Mouse (Mus musculus) stomach, postnatal 0 days (tissue): ENCODE measurements at regions not wholly inside any gene's neighbourhood (a gene's known extent, or its start where the extent isn't known, plus 50 kb on each side); places are given as distances from the start of the nearest gene placed in this dataset.

ENCODE experiments used
- ATAC-seq: fragments of 200-750 bp; cut with Nextera tagmentation; 2 replicates; pipeline ENCODE4 v1.8.0; 2017; ENCODE audit not compliant: low FRiP score, low TSS enrichment
- DNase-seq: peaks from one replicate; pipeline ENCODE4 v3.0.0-alpha.2; 2016; ENCODE audit warnings: low spot score
- H3K27ac ChIP-seq: fragments of 300-500 bp; sonication (generic); replicated peaks from 2 replicates; pipeline ENCODE4 v1.5.1; 2014; ENCODE audit warnings: mild to moderate bottlenecking, control low read depth
- H3K27me3 ChIP-seq: fragments of 300-500 bp; sonication (generic); 2 replicates; pipeline ENCODE4 v1.6.1; 2014; ENCODE audit warnings: low read length; ENCODE audit not compliant: control insufficient read depth, insufficient read depth
- H3K36me3 ChIP-seq: fragments of 300-500 bp; sonication (generic); 2 replicates; pipeline ENCODE4 v1.6.1; 2014; ENCODE audit warnings: low read length, mixed read lengths; ENCODE audit not compliant: control insufficient read depth, insufficient read depth
- H3K4me1 ChIP-seq: fragments of 300-500 bp; sonication (generic); replicated peaks from 2 replicates; pipeline ENCODE4 v1.6.1; 2014; ENCODE audit warnings: antibody characterized with exemption; ENCODE audit not compliant: control insufficient read depth, insufficient read depth
- H3K4me2 ChIP-seq: fragments of 300-500 bp; sonication (generic); replicated peaks from 2 replicates; pipeline ENCODE4 v1.6.1; 2014; ENCODE audit warnings: low read depth, mild to moderate bottlenecking, control low read depth, moderate library complexity
- H3K4me3 ChIP-seq: fragments of 300-500 bp; sonication (generic); 2 replicates; pipeline ENCODE4 v1.5.1; 2014; ENCODE audit warnings: low read depth, low read length, control low read depth
- H3K9ac ChIP-seq: fragments of 300-500 bp; sonication (generic); 2 replicates; pipeline ENCODE4 v1.6.1; 2014; ENCODE audit warnings: mild to moderate bottlenecking, low read length, control low read depth, mixed read lengths
- H3K9me3 ChIP-seq: fragments of 300-500 bp; sonication (generic); 2 replicates; pipeline ENCODE4 v1.6.1; 2016; ENCODE audit warnings: low read length; ENCODE audit not compliant: control insufficient read depth
- CTCF ChIP-seq: IDR thresholded peaks from 2 replicates; pipeline ENCODE4 v1.5.1; 2016; ENCODE audit warnings: antibody characterized with exemption, low read depth, mild to moderate bottlenecking, moderate library complexity
- EP300 ChIP-seq: optimal IDR thresholded peaks from 2 replicates; pipeline ENCODE3; 2016; ENCODE audit warnings: antibody characterized with exemption
- WGBS: fragments of 180-500 bp; shearing (Covaris S2); extraction: QIAGEN DNeasy Blood & Tissue Kit; methylation state at CpG from one replicate; pipeline ENCODE4 v1.1.7; 2014; 5-methylcytosine and 5-hydroxymethylcytosine counted together

DNA sequence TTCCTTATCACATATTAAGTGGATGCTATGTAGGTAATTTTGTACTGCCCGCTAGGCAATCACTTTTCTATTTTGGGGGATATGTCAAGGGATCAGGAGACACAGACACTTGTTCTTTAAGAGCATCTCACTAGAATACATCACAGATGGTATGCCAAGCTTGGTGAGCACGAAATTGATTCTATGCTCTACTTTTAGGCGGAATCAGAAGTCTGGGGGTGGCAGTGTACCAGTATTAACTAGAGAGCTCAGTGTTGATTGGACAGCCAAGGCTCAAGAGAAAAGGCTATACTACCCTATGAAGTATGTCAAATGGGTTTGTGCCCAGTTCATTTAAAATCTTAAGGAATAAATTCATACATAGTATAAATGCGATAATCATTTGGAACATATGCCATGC is 84.0 kb downstream of the Neurod6 start:
- H3K4me2 ChIP-seq: no peak overlapping the region
- ATAC-seq (no peak), DNase-seq (no peak)
- no peak overlapping the region for H3K27ac ChIP-seq
- no peaks in the 10 kb centered on the region for H3K36me3 ChIP-seq
- no peak overlapping the region for H3K4me3 ChIP-seq
- no peak for TF ChIP-seq EP300
- no peak for TF ChIP-seq CTCF
- no peaks in the 10 kb centered on the region for H3K27me3 ChIP-seq
- H3K9ac ChIP-seq: no peak overlapping the region
- H3K9me3 ChIP-seq: no peaks in the 10 kb centered on the region
- WGBS: 86% methylated on average over 4 of the region's 4 CpGs
- H3K4me1 ChIP-seq: no peaks in the 10 kb centered on the region

- Histone ChIP-seq H3K9ac (no peak overlapping the region), H3K27me3 (no peaks in the 10 kb centered on the region), H3K4me3 (no peak overlapping the region), H3K4me2 (no peak overlapping the region), H3K27ac (no peak overlapping the region), H3K4me1 (no peaks in the 10 kb centered on the region), H3K36me3 (no peaks in the 10 kb centered on the region), H3K9me3 (no peaks in the 10 kb centered on the region)
- TF ChIP-seq EP300 (no peak), CTCF (no peak)
- ATAC-seq: no peak
- WGBS: 80% methylated on average over 4 of the region's 4 CpGs
- DNase-seq: no peak
Observed at GRCm38 (mm10) chr6:55592126-55592525, 88.9 kb downstream of the Neurod6 start.

- no peak overlapping the region for H3K27ac ChIP-seq
- H3K4me2 ChIP-seq: no peak overlapping the region
- H3K27me3 ChIP-seq: no peaks in the 10 kb centered on the region
- H3K4me3 ChIP-seq: no peak overlapping the region
- no peaks in the 10 kb centered on the region for H3K4me1 ChIP-seq
- H3K9me3 ChIP-seq: no peaks in the 10 kb centered on the region
- WGBS: 71% methylated on average over 6 of the region's 6 CpGs
- DNase-seq (no peak), ATAC-seq (no peak)
- TF ChIP-seq CTCF (no peak), EP300 (no peak)
- H3K36me3 ChIP-seq: no peaks in the 10 kb centered on the region
- H3K9ac ChIP-seq: no peak overlapping the region
Observed at GRCm38 (mm10) chr6:55581106-55581505, 100.0 kb downstream of the Neurod6 start.

DNA sequence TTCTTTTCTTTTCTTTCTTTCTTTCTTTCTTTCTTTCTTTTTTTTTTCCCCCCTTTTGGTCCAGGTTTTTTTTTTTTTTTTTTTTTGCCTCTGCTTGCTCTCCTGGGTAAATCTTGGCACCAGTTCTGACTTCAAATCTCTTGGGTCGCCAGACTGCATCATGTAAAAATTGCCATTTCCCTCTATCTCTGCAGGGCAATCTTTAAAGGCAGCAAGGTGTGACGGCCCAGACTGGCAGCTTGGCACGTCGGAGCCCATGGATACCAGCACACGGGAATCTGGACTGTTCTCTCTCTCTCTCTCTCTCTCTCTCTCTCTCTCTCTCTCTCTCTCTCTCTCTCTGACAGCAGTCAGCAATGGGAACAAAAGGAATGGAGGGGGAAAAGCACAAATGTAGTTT is 101.0 kb downstream of the Neurod6 start:
- H3K36me3 ChIP-seq: no peaks in the 10 kb centered on the region
- H3K4me3 ChIP-seq: no peak overlapping the region
- no peak for TF ChIP-seq EP300
- TF ChIP-seq CTCF: no peak
- H3K27me3 ChIP-seq: no peaks in the 10 kb centered on the region
- no peak overlapping the region for H3K9ac ChIP-seq
- no peak overlapping the region for H3K27ac ChIP-seq
- 45% methylated on average over 5 of the region's 5 CpGs for WGBS
- ATAC-seq: no peak
- no peaks in the 10 kb centered on the region for H3K9me3 ChIP-seq
- no peak for DNase-seq
- no peak overlapping the region for H3K4me2 ChIP-seq
- H3K4me1 ChIP-seq: no peaks in the 10 kb centered on the region

DNA sequence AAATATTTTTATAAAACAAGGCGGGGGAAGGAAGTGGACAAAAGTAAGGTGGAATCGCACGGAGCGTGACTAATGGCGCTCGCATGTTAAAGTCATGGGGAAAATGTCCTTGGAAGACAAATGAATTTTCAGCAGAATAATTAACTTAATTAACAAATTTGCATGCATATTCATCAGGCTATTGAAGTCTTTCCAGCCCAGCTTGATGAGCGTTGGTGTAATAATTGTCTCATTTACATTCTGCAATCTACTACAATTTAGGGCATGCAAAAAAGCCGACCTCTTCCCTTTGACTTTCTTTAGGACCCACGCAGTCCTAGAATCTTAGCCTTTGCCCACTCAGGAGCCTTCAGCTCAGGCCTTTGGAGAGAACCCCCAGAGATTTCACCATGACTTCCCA is 101.5 kb downstream of the Neurod6 start:
- DNase-seq (no peak), ATAC-seq (no peak)
- H3K27ac ChIP-seq: no peak overlapping the region
- H3K9me3 ChIP-seq: no peaks in the 10 kb centered on the region
- TF ChIP-seq EP300: no peak
- TF ChIP-seq CTCF: no peak
- H3K4me2 ChIP-seq: no peak overlapping the region
- H3K4me3 ChIP-seq: no peak overlapping the region
- 87% methylated on average over 9 of the region's 9 CpGs for WGBS
- no peaks in the 10 kb centered on the region for H3K4me1 ChIP-seq
- H3K36me3 ChIP-seq: no peaks in the 10 kb centered on the region
- H3K27me3 ChIP-seq: no peaks in the 10 kb centered on the region
- no peak overlapping the region for H3K9ac ChIP-seq

- ATAC-seq: no peak
- H3K27me3 ChIP-seq: no peaks in the 10 kb centered on the region
- H3K9ac ChIP-seq: no peak overlapping the region
- no peak for DNase-seq
- H3K4me1 ChIP-seq: no peaks in the 10 kb centered on the region
- no peak for TF ChIP-seq CTCF
- no peak for TF ChIP-seq EP300
- no peaks in the 10 kb centered on the region for H3K9me3 ChIP-seq
- H3K27ac ChIP-seq: no peak overlapping the region
- H3K4me2 ChIP-seq: no peak overlapping the region
- no peaks in the 10 kb centered on the region for H3K36me3 ChIP-seq
- WGBS: 59% methylated on average over 5 of the region's 5 CpGs
- H3K4me3 ChIP-seq: no peak overlapping the region
Observed at GRCm38 (mm10) chr6:55579105-55579504, 102.0 kb downstream of the Neurod6 start.
